Mouse (Mus musculus): ENCODE data around the gene Ppp2r2c. TPM values are rescaled to one million over a fixed set of nuclear protein-coding genes. Genes with fewer than 3 reads are reported as not detected.
A peak's percentile ranks its signal among the peaks of the same experiment; 100 is the strongest.

Ppp2r2c gene
- polyA plus RNA-seq, 1 experiment, result 5.2 TPM

- TF ChIP-seq POLR2A (IDR thresholded peaks at IDR 0.05; ENCODE audit: borderline replicate concordance, extremely low read depth, low read depth, low read length) (no peak), CTCF (IDR thresholded peaks at IDR 0.05; ENCODE audit: insufficient read depth, low read length) (no peak)
- WGBS, result 76% methylated on average over 9 of the region's 9 CpGs
- DNase-seq, result no peak
- no peaks in the 10 kb centered on the region for H3K4me1 ChIP-seq (ENCODE audit: control insufficient read depth, insufficient read depth, low read length)
- H3K4me3 ChIP-seq (replicated peaks; ENCODE audit: extremely low read depth, low read depth, low read length), result no peak overlapping the region
These were observed 132.7 kb downstream of the Ppp2r2c start for GRCm38 (mm10) chr5:37001002-37001401.

- no peaks in the 10 kb centered on the region for H3K4me1 ChIP-seq (ENCODE audit: control insufficient read depth, insufficient read depth, low read length)
- DNase-seq, result peak; percentile 72
- no peak overlapping the region for H3K4me3 ChIP-seq (replicated peaks; ENCODE audit: extremely low read depth, low read depth, low read length)
- WGBS, result 53% methylated on average over 2 of the region's 2 CpGs
- TF ChIP-seq CTCF (IDR thresholded peaks at IDR 0.05; ENCODE audit: insufficient read depth, low read length), result no peak; the same call in 1 of the 2 replicates
- no peak for TF ChIP-seq POLR2A (IDR thresholded peaks at IDR 0.05; ENCODE audit: borderline replicate concordance, extremely low read depth, low read depth, low read length)
These were observed 133.7 kb downstream of the Ppp2r2c start for GRCm38 (mm10) chr5:37002001-37002400.

Other genes with a start within 250 kb of the Ppp2r2c start
- 14.4 and 23.3 TPM in 2 replicates for gene D5Ertd579e, start 172.5 kb upstream of the Ppp2r2c start, polyA plus RNA-seq (2012; rRNA removed)
- gene Bloc1s4, start 119.9 kb upstream of the Ppp2r2c start, polyA plus RNA-seq (2012; rRNA removed), result 25.7 and 33.4 TPM in 2 replicates
- 127 and 129 TPM in 2 replicates for gene Mrfap1, start 71.7 kb upstream of the Ppp2r2c start, polyA plus RNA-seq (2012; rRNA removed)
- gene Man2b2, start 37.9 kb upstream of the Ppp2r2c start, polyA plus RNA-seq (2012; rRNA removed), result 95.6 and 106 TPM in 2 replicates
- gene Wfs1, start 120.7 kb downstream of the Ppp2r2c start, polyA plus RNA-seq (2012; rRNA removed), result 15.7 and 19.3 TPM in 2 replicates
- 0.28 and 0.38 TPM in 2 replicates for gene Gm1043, start 216.9 kb downstream of the Ppp2r2c start, polyA plus RNA-seq (2012; rRNA removed)

All from lung, adult 2 months (tissue).